Mouse (Mus musculus) left cerebral cortex, adult 9 months (tissue): ENCODE measurements around the gene Plekha5.

ENCODE experiments used
- DNase-seq, 2 experiments: peaks; one replicate each; pipeline ENCODE4 v3.0.0; 2022; ENCODE audit warnings: low spot score in 2 of 2

The Plekha5 gene

GRCm38 (mm10) chr6:140610117-140610516 is 186.3 kb downstream of the Plekha5 start:
- no peak for DNase-seq

GRCm38 (mm10) chr6:140611282-140611681 is 187.4 kb downstream of the Plekha5 start:
- DNase-seq, result no peak

- DNase-seq, result no peak
These were observed 188.1 kb downstream of the Plekha5 start for GRCm38 (mm10) chr6:140611893-140612473.

GRCm38 (mm10) chr6:140613822-140614221 is 190.0 kb downstream of the Plekha5 start:
- DNase-seq, result no peak

GRCm38 (mm10) chr6:140614711-140615110 is 190.9 kb downstream of the Plekha5 start:
- no peak for DNase-seq

GRCm38 (mm10) chr6:140620531-140621349 is 196.9 kb downstream of the Plekha5 start:
- no peak for DNase-seq

GRCm38 (mm10) chr6:140621622-140622021 is 197.8 kb downstream of the Plekha5 start:
- DNase-seq, result no peak

- DNase-seq, result peak in 1 of 2 experiments; percentile 18
These were observed 198.8 kb downstream of the Plekha5 start, which contains the start of gene Aebp2 for GRCm38 (mm10) chr6:140622391-140623225. Gene Aebp2 (plus strand): TSS chr6:140622663.

GRCm38 (mm10) chr6:140623226-140624095 is 199.6 kb downstream of the Plekha5 start:
- peak; percentile 86 to 94 for DNase-seq

GRCm38 (mm10) chr6:140624096-140625051 is 200.5 kb downstream of the Plekha5 start:
- DNase-seq, result peak in 1 of 2 experiments; percentile 21

GRCm38 (mm10) chr6:140629176-140629859 is 205.5 kb downstream of the Plekha5 start:
- DNase-seq, result no peak

- DNase-seq, result no peak
These were observed 206.5 kb downstream of the Plekha5 start for GRCm38 (mm10) chr6:140630306-140630705.

GRCm38 (mm10) chr6:140633616-140634015 is 209.8 kb downstream of the Plekha5 start:
- no peak for DNase-seq

- no peak for DNase-seq
These were observed 212.4 kb downstream of the Plekha5 start for GRCm38 (mm10) chr6:140636290-140636689.

GRCm38 (mm10) chr6:140642010-140642409 is 218.2 kb downstream of the Plekha5 start:
- no peak for DNase-seq

- DNase-seq, result no peak
These were observed 218.8 kb downstream of the Plekha5 start for GRCm38 (mm10) chr6:140642655-140643054.

- DNase-seq, result no peak
These were observed 222.1 kb downstream of the Plekha5 start for GRCm38 (mm10) chr6:140645931-140646330.
